Mouse (Mus musculus): ENCODE measurements around the gene Pyy. TPM values are rescaled to one million over a fixed set of nuclear protein-coding genes. Genes with fewer than 3 reads are reported as not detected.

Gene Pyy
- polyA plus RNA-seq, 1 experiment from 2014 or later = 5.2 TPM

DNA sequence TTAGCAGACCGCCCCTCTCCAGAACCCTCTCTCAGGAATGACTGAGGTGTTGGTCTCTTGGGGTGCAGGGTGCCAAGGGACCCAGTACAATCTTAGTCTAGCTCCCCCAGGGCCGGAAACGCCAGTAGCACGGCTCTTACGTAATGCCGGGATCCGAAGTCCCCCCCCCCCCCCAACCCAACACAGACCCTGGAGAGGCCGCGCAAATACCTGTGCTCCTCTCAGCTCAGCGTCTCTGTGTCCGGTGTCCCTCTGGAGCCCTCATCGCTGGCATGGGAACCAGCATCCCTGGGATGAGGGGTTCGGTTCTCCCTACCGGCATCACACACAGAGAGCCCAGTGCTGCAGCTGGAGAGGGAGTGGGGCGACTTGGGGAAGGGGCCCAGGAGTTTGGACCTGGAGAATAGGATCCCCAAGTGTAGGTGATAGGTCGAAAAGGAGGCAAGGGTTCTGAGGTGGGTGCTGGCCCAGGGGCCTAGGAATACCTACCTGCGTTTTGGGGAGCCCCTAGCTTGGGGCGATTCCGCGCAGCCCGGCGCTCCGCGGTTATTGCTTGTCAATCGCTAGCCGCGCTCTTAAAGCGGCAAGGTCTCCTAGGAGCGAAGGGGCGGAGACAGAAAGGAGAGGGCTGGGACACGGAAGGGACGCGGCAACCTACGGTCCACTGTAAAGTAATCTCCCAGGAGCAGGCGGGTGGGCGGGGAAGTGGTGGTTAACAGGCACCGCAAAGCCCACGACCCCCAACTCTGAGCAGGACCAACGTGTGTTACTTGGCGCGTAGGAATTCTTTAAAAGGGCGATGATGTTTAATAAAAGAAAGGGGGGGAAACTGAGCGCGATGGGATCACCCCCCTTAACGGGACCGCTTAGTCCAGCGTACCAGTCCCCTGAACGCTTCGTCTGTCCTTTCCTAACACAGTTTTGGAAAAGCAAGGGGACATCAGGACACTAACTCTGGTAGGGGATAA lies 19.4 kb downstream of the Pyy start, which contains the start of gene Mpp2:
Gene Mpp2, minus strand, starts transcription at position 585 of the 968 bp plus-strand sequence.
- Histone ChIP-seq H3K4me3 (ENCODE audit: low read depth, low read length) (peak within 1 kb of the TSS; percentile 67), H3K36me3 (ENCODE audit: control insufficient read depth, insufficient read depth, low read length) (no peaks in the 10 kb centered on the region), H3K27ac (ENCODE audit: low read length) (peak within 1 kb of the TSS; percentile 85), H3K4me2 (replicated peaks; ENCODE audit: low read depth, low read length) (peak within 1 kb of the TSS; percentile 97), H3K9me3 (ENCODE audit: control insufficient read depth, low read depth, low read length) (no peaks in the 10 kb centered on the region), H3K27me3 (ENCODE audit: control insufficient read depth, insufficient read depth, low read length) (no peaks in the 10 kb centered on the region), H3K9ac (replicated peaks; ENCODE audit: low read depth, low read length) (peak within 1 kb of the TSS; percentile 48), H3K4me1 (ENCODE audit: control insufficient read depth, insufficient read depth, low read length) (peaks cover 11% of the 10 kb centered on the region; the same call in 1 of the 2 replicates)
- ATAC-seq (ENCODE audit: insufficient number of reproducible peaks, insufficient read depth, low FRiP score, low read depth) = peak; percentile 66
- under 1% methylated on average over 49 of the region's 49 CpGs for WGBS

DNA sequence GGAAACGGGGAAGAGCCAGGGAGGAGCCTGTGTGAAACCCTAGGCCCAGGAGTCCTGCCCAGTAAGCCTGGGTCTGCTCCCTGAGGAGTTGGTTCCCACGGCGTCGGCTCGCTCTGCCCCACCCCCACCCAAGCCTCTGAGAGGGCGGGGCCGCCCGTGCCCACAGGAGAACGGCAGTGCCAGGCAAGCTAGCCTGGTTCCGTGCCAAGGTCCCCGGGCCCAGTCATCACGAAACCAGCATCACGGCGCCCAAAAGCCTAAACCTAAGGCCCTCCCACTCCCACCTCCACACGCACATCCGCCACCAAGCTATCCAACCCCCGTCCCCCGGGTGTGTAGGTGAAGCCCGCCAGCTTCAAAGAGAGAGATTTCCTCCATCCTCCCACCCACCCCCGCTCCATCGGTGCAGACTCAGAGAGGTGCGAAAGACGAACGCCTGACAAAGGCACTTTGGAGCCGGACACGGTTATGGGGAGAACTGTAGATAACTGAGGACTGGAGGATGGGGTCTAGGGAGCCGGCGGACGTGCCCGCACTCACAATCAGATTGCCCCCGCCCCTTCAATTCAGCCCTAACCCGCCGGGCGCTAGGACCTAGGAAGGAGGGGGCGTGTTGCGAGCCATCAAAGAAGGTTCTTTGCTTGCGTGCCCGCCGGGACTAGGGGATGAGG lies 20.4 kb downstream of the Pyy start:
- H3K9ac ChIP-seq (replicated peaks; ENCODE audit: low read depth, low read length) = peak overlapping the region; percentile 48
- ATAC-seq (ENCODE audit: insufficient number of reproducible peaks, insufficient read depth, low FRiP score, low read depth) = peak; percentile 70
- H3K27me3 ChIP-seq (ENCODE audit: control insufficient read depth, insufficient read depth, low read length) = no peaks in the 10 kb centered on the region
- H3K27ac ChIP-seq (ENCODE audit: low read length) = peak overlapping the region; percentile 85
- peak overlapping the region; percentile 67 for H3K4me3 ChIP-seq (ENCODE audit: low read depth, low read length)
- H3K4me1 ChIP-seq (ENCODE audit: control insufficient read depth, insufficient read depth, low read length) = peaks cover 11% of the 10 kb centered on the region; the same call in 1 of the 2 replicates
- no peaks in the 10 kb centered on the region for H3K9me3 ChIP-seq (ENCODE audit: control insufficient read depth, low read depth, low read length)
- no peaks in the 10 kb centered on the region for H3K36me3 ChIP-seq (ENCODE audit: control insufficient read depth, insufficient read depth, low read length)
- peak overlapping the region; percentile 97 for H3K4me2 ChIP-seq (replicated peaks; ENCODE audit: low read depth, low read length)
- WGBS = under 1% methylated on average over 38 of the region's 39 CpGs

DNA sequence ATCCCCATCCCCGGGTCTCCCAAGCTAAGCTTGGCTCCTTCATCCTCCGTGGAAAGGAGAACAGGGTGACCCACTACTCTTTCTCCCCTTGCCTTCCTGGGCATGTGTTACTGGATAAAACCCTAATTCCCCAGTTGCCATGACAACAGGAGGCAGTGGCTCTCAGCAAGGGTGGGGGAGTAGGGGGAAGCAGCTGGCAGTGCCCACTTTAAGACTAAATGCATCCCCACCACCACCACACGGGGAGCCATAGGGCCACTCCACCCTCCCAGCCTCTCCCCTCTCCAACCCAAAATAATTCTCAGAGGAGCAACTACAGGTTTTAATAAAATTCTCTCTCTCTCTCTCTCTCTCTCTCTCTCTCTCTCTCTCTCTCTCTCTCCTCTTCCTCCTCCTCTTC lies 21.3 kb downstream of the Pyy start:
- Histone ChIP-seq H3K4me1 (ENCODE audit: control insufficient read depth, insufficient read depth, low read length) (peaks cover 11% of the 10 kb centered on the region; the same call in 1 of the 2 replicates), H3K9ac (replicated peaks; ENCODE audit: low read depth, low read length) (0 out of 2 replicates have a peak overlapping the region, but pooled peaks have one; percentile 48), H3K27ac (ENCODE audit: low read length) (no peak overlapping the region), H3K27me3 (ENCODE audit: control insufficient read depth, insufficient read depth, low read length) (no peaks in the 10 kb centered on the region), H3K9me3 (ENCODE audit: control insufficient read depth, low read depth, low read length) (no peaks in the 10 kb centered on the region), H3K36me3 (ENCODE audit: control insufficient read depth, insufficient read depth, low read length) (no peaks in the 10 kb centered on the region), H3K4me3 (ENCODE audit: low read depth, low read length) (peak overlapping the region; percentile 67; the same call in 1 of the 2 replicates), H3K4me2 (replicated peaks; ENCODE audit: low read depth, low read length) (peak overlapping the region; percentile 97)
- 17% methylated on average over 3 of the region's 3 CpGs for WGBS
- no peak for ATAC-seq (ENCODE audit: insufficient number of reproducible peaks, insufficient read depth, low FRiP score, low read depth)

DNA sequence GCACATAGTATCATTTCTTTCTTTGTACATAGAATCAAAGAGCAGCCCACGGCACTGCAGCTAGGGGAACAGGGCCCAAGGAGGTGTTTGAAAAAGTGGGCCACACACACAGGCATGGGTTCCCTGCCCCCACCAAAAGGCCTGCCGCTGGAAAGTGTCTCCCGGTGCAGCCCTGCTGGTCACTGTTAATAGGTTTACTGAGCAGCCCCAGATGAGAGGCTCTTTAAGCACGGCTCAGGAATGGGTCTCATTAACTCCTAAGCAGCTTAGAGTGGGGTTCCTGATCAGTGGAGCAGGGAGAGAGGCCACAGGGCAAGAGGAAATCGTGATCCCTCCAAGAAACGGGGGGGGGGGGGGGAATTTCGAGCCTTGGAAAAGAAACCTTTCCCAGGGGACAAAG lies 23.5 kb downstream of the Pyy start:
- H3K4me3 ChIP-seq (ENCODE audit: low read depth, low read length) = no peak overlapping the region
- H3K9me3 ChIP-seq (ENCODE audit: control insufficient read depth, low read depth, low read length) = no peaks in the 10 kb centered on the region
- no peak overlapping the region for H3K27ac ChIP-seq (ENCODE audit: low read length)
- H3K4me1 ChIP-seq (ENCODE audit: control insufficient read depth, insufficient read depth, low read length) = peaks cover 5% of the 10 kb centered on the region; the same call in 1 of the 2 replicates
- no peak overlapping the region for H3K4me2 ChIP-seq (replicated peaks; ENCODE audit: low read depth, low read length)
- no peak overlapping the region for H3K9ac ChIP-seq (replicated peaks; ENCODE audit: low read depth, low read length)
- H3K36me3 ChIP-seq (ENCODE audit: control insufficient read depth, insufficient read depth, low read length) = peaks cover 3% of the 10 kb centered on the region; the same call in 1 of the 2 replicates
- 60% methylated on average over 7 of the region's 7 CpGs for WGBS
- no peak for ATAC-seq (ENCODE audit: insufficient number of reproducible peaks, insufficient read depth, low FRiP score, low read depth)
- no peaks in the 10 kb centered on the region for H3K27me3 ChIP-seq (ENCODE audit: control insufficient read depth, insufficient read depth, low read length)

DNA sequence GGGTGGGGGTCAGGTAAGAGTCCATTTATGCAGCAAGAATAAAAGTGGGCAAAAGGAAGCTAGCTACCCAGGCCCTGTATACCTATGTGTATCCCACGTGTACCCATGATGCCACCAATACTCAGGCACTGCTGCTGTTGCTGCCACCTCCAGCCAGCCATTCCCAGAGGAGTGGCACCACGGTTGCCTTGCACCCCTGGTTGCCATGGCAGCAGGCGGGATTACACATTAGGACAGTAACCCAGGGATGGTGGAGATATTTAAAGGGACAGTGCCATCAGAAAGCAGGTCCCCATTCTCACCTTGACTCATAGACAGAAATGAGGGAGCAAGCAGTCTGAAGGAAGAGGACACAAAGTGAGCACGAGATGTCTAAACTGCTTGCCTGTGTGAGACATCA lies 24.4 kb downstream of the Pyy start:
- peaks cover 6% of the 10 kb centered on the region; the same call in 1 of the 2 replicates for H3K36me3 ChIP-seq (ENCODE audit: control insufficient read depth, insufficient read depth, low read length)
- no peaks in the 10 kb centered on the region for H3K27me3 ChIP-seq (ENCODE audit: control insufficient read depth, insufficient read depth, low read length)
- H3K4me1 ChIP-seq (ENCODE audit: control insufficient read depth, insufficient read depth, low read length) = 0 out of 2 replicates have a peak, but pooled peaks cover 3% of the 10 kb centered on the region
- WGBS = 52% methylated on average over 4 of the region's 4 CpGs
- H3K27ac ChIP-seq (ENCODE audit: low read length) = no peak overlapping the region
- no peak overlapping the region for H3K4me3 ChIP-seq (ENCODE audit: low read depth, low read length)
- no peak overlapping the region for H3K4me2 ChIP-seq (replicated peaks; ENCODE audit: low read depth, low read length)
- no peak for ATAC-seq (ENCODE audit: insufficient number of reproducible peaks, insufficient read depth, low FRiP score, low read depth)
- H3K9me3 ChIP-seq (ENCODE audit: control insufficient read depth, low read depth, low read length) = no peaks in the 10 kb centered on the region
- no peak overlapping the region for H3K9ac ChIP-seq (replicated peaks; ENCODE audit: low read depth, low read length)

DNA sequence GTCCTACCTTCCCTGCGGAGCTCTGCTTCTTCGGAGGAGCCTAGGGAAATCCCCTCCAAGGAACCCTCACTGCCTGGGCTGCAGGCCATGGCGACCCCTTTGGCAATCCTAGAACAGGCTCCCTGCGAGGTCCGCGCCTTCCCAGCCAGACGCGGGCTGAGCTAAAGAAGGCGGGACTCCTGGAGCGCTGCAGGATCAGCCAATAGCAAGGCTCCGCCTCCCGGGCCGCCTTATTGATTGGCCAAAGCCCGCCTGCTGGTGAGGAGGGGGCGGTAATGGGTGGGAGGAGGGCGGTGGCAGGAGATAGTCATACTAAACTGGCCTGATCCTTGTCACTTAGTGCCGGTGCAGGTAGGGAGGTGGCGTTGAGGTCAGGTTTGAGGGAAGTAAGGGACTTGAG lies 25.3 kb downstream of the Pyy start:
- peak overlapping the region; percentile 31 for H3K4me3 ChIP-seq (ENCODE audit: low read depth, low read length)
- H3K9ac ChIP-seq (replicated peaks; ENCODE audit: low read depth, low read length) = no peak overlapping the region; the same call in 1 of the 2 replicates
- no peaks in the 10 kb centered on the region for H3K27me3 ChIP-seq (ENCODE audit: control insufficient read depth, insufficient read depth, low read length)
- 0 out of 2 replicates have a peak, but pooled peaks cover 3% of the 10 kb centered on the region for H3K4me1 ChIP-seq (ENCODE audit: control insufficient read depth, insufficient read depth, low read length)
- no peak overlapping the region for H3K27ac ChIP-seq (ENCODE audit: low read length)
- peak; percentile 90 for ATAC-seq (ENCODE audit: insufficient number of reproducible peaks, insufficient read depth, low FRiP score, low read depth)
- H3K4me2 ChIP-seq (replicated peaks; ENCODE audit: low read depth, low read length) = peak overlapping the region; percentile 67
- WGBS = 1% methylated on average over 18 of the region's 18 CpGs
- peaks cover 7% of the 10 kb centered on the region; the same call in 1 of the 2 replicates for H3K36me3 ChIP-seq (ENCODE audit: control insufficient read depth, insufficient read depth, low read length)
- H3K9me3 ChIP-seq (ENCODE audit: control insufficient read depth, low read depth, low read length) = no peaks in the 10 kb centered on the region

DNA sequence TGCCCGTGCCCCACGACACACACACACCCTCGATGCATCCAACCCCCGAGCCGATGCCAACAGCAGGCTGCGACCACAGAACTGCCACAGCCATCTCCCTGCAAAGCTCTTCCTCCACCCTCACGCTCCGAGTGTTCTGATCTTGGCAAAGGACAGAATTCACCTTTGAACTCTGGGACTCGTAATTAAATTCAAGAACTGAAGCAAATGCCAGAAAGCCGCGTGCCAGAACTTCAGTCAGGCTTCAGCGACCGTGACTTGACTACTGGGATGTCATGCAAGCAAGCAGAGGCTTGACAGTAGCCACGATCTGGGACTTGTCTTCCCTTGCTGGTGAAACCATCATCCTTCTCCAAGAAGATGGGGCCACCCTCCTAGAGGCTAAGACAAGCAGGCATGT lies 33.9 kb downstream of the Pyy start:
- ATAC-seq (ENCODE audit: insufficient number of reproducible peaks, insufficient read depth, low FRiP score, low read depth) = no peak
- no peak overlapping the region for H3K9ac ChIP-seq (replicated peaks; ENCODE audit: low read depth, low read length)
- no peak overlapping the region for H3K4me2 ChIP-seq (replicated peaks; ENCODE audit: low read depth, low read length)
- WGBS = 85% methylated on average over 14 of the region's 14 CpGs
- peaks cover 4% of the 10 kb centered on the region; the same call in 1 of the 2 replicates for H3K36me3 ChIP-seq (ENCODE audit: control insufficient read depth, insufficient read depth, low read length)
- H3K27me3 ChIP-seq (ENCODE audit: control insufficient read depth, insufficient read depth, low read length) = no peaks in the 10 kb centered on the region
- no peaks in the 10 kb centered on the region for H3K9me3 ChIP-seq (ENCODE audit: control insufficient read depth, low read depth, low read length)
- H3K27ac ChIP-seq (ENCODE audit: low read length) = no peak overlapping the region
- peaks cover 5% of the 10 kb centered on the region; the same call in 1 of the 2 replicates for H3K4me1 ChIP-seq (ENCODE audit: control insufficient read depth, insufficient read depth, low read length)
- H3K4me3 ChIP-seq (ENCODE audit: low read depth, low read length) = no peak overlapping the region

DNA sequence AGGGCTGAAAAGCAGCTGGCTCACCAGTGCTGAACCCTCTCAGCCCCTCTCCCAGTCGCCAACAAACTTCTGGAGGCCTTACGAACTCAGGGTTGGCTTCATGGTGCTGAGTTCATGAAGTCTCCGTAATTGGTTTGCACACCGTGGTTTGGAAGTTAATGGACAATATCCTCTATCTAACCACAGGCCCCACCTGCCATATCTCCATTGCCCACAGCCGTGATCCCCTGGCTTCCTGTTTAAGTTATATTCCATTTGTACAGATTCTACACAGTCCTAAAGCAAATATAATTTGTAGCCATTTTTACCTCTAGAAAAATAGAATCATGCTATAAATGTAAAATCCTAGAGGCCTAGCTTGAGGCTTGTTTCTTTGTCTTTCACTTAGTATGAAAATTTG lies 34.9 kb downstream of the Pyy start:
- Histone ChIP-seq H3K9ac (replicated peaks; ENCODE audit: low read depth, low read length) (no peak overlapping the region), H3K4me3 (ENCODE audit: low read depth, low read length) (no peak overlapping the region), H3K9me3 (ENCODE audit: control insufficient read depth, low read depth, low read length) (no peaks in the 10 kb centered on the region), H3K27me3 (ENCODE audit: control insufficient read depth, insufficient read depth, low read length) (no peaks in the 10 kb centered on the region), H3K36me3 (ENCODE audit: control insufficient read depth, insufficient read depth, low read length) (no peaks in the 10 kb centered on the region), H3K4me1 (ENCODE audit: control insufficient read depth, insufficient read depth, low read length) (peaks cover 5% of the 10 kb centered on the region; the same call in 1 of the 2 replicates), H3K27ac (ENCODE audit: low read length) (no peak overlapping the region), H3K4me2 (replicated peaks; ENCODE audit: low read depth, low read length) (no peak overlapping the region)
- 58% methylated on average over 5 of the region's 5 CpGs for WGBS
- ATAC-seq (ENCODE audit: insufficient number of reproducible peaks, insufficient read depth, low FRiP score, low read depth) = no peak

Measured in stomach, embryonic 14.5 days (tissue).